Mouse (Mus musculus): ENCODE measurements around the gene Zfp672.

GRCm38 (mm10) chr11:58326781-58327180, 3.4 kb downstream of the Zfp672 start:
- no peak for TF ChIP-seq CTCF (IDR thresholded peaks at IDR 0.05; ENCODE audit: borderline replicate concordance, control insufficient read depth, extremely low read depth, insufficient read depth, low read length, poor library complexity)
- no peak for TF ChIP-seq POLR2A (IDR thresholded peaks at IDR 0.05; ENCODE audit: control insufficient read depth, extremely low read depth, insufficient read depth, low read length, poor library complexity)
